Mouse (Mus musculus): ENCODE data around the gene Tmem38b. TPM values are rescaled to one million over a fixed set of nuclear protein-coding genes. Genes with fewer than 3 reads are reported as not detected.

Gene Tmem38b
- total RNA-seq (2014; rRNA removed; ENCODE audit: low replicate concordance) = 2.0 and 2.7 TPM in 2 replicates
- polyA plus RNA-seq (2015; fragmentation: Nextera tagmentation; extraction: Ambion mirVana) = 10.3 and 10.4 TPM in 2 replicates

- WGBS = under 1% methylated on average over 53 of the region's 55 CpGs
- Histone ChIP-seq H3K4me1 (ENCODE audit: control insufficient read depth, insufficient read depth) (no peaks in the 10 kb centered on the region; the same call in 1 of the 2 replicates), H3K27ac (ENCODE audit: low read depth) (peak within 1 kb of the TSS; percentile 67), H3K36me3 (replicated peaks; ENCODE audit: control insufficient read depth, insufficient read depth, low read length) (no peaks in the 10 kb centered on the region), H3K9me3 (replicated peaks; ENCODE audit: control insufficient read depth, low read length) (no peaks in the 10 kb centered on the region), H3K4me3 (ENCODE audit: low read depth, low read length) (peak within 1 kb of the TSS; percentile 97), H3K4me2 (ENCODE audit: low read depth, low read length) (peak within 1 kb of the TSS; percentile 92), H3K27me3 (ENCODE audit: control insufficient read depth, insufficient read depth, low read length) (no peaks in the 10 kb centered on the region), H3K9ac (replicated peaks; ENCODE audit: low read depth, low read length) (peak within 1 kb of the TSS; percentile 79)
- DNase-seq (ENCODE audit: low spot score) (peak; percentile 75), ATAC-seq (ENCODE audit: insufficient read depth, low read depth) (peak; percentile 95)
- TF ChIP-seq EP300 (IDR thresholded peaks at IDR 0.05; ENCODE audit: low read depth) (no peak), CTCF (IDR thresholded peaks at IDR 0.05; ENCODE audit: low read depth) (peak; percentile 24; the same call in 1 of the 2 replicates)
Observed at GRCm38 (mm10) chr4:53825821-53826605, at the start of gene Tmem38b. TSS of gene Tmem38b (plus strand) at chr4:53826045.

- ATAC-seq (ENCODE audit: insufficient read depth, low read depth) = no peak
- no peak overlapping the region for H3K27ac ChIP-seq (ENCODE audit: low read depth)
- H3K4me2 ChIP-seq (ENCODE audit: low read depth, low read length) = no peak overlapping the region
- no peak overlapping the region for H3K9ac ChIP-seq (replicated peaks; ENCODE audit: low read depth, low read length)
- no peak overlapping the region for H3K4me3 ChIP-seq (ENCODE audit: low read depth, low read length)
- TF ChIP-seq CTCF (IDR thresholded peaks at IDR 0.05; ENCODE audit: low read depth) = no peak
- no peak for TF ChIP-seq EP300 (IDR thresholded peaks at IDR 0.05; ENCODE audit: low read depth)
- no peak for DNase-seq (ENCODE audit: low spot score)
- no peaks in the 10 kb centered on the region for H3K36me3 ChIP-seq (replicated peaks; ENCODE audit: control insufficient read depth, insufficient read depth, low read length)
- H3K27me3 ChIP-seq (ENCODE audit: control insufficient read depth, insufficient read depth, low read length) = peaks cover 4% of the 10 kb centered on the region; the same call in 1 of the 2 replicates
- H3K4me1 ChIP-seq (ENCODE audit: control insufficient read depth, insufficient read depth) = peaks cover 7% of the 10 kb centered on the region; the same call in 1 of the 2 replicates
- 75% methylated on average over 4 of the region's 4 CpGs for WGBS
- no peaks in the 10 kb centered on the region for H3K9me3 ChIP-seq (replicated peaks; ENCODE audit: control insufficient read depth, low read length)
Observed at GRCm38 (mm10) chr4:53781396-53781795, 44.4 kb upstream of the Tmem38b start.

- H3K27ac ChIP-seq (ENCODE audit: low read depth) = no peak overlapping the region
- 42% methylated on average over 14 of the region's 14 CpGs for WGBS
- no peak overlapping the region for H3K9ac ChIP-seq (replicated peaks; ENCODE audit: low read depth, low read length)
- ATAC-seq (ENCODE audit: insufficient read depth, low read depth) = no peak
- no peak overlapping the region for H3K4me2 ChIP-seq (ENCODE audit: low read depth, low read length)
- H3K4me1 ChIP-seq (ENCODE audit: control insufficient read depth, insufficient read depth) = peaks cover 7% of the 10 kb centered on the region; the same call in 1 of the 2 replicates
- H3K9me3 ChIP-seq (replicated peaks; ENCODE audit: control insufficient read depth, low read length) = no peaks in the 10 kb centered on the region
- no peaks in the 10 kb centered on the region for H3K36me3 ChIP-seq (replicated peaks; ENCODE audit: control insufficient read depth, insufficient read depth, low read length)
- DNase-seq (ENCODE audit: low spot score) = no peak
- no peak for TF ChIP-seq EP300 (IDR thresholded peaks at IDR 0.05; ENCODE audit: low read depth)
- H3K4me3 ChIP-seq (ENCODE audit: low read depth, low read length) = no peak overlapping the region
- H3K27me3 ChIP-seq (ENCODE audit: control insufficient read depth, insufficient read depth, low read length) = no peaks in the 10 kb centered on the region
Observed at GRCm38 (mm10) chr4:53782216-53783070, 43.4 kb upstream of the Tmem38b start.

GRCm38 (mm10) chr4:53785746-53786398 is 40.0 kb upstream of the Tmem38b start:
- no peak overlapping the region for H3K9ac ChIP-seq (replicated peaks; ENCODE audit: low read depth, low read length)
- DNase-seq (ENCODE audit: low spot score) (no peak), ATAC-seq (ENCODE audit: insufficient read depth, low read depth) (no peak)
- H3K4me2 ChIP-seq (ENCODE audit: low read depth, low read length) = no peak overlapping the region
- no peaks in the 10 kb centered on the region for H3K4me1 ChIP-seq (ENCODE audit: control insufficient read depth, insufficient read depth)
- H3K36me3 ChIP-seq (replicated peaks; ENCODE audit: control insufficient read depth, insufficient read depth, low read length) = no peaks in the 10 kb centered on the region
- H3K27me3 ChIP-seq (ENCODE audit: control insufficient read depth, insufficient read depth, low read length) = no peaks in the 10 kb centered on the region
- no peak overlapping the region for H3K27ac ChIP-seq (ENCODE audit: low read depth)
- no peak for TF ChIP-seq CTCF (IDR thresholded peaks at IDR 0.05; ENCODE audit: low read depth)
- TF ChIP-seq EP300 (IDR thresholded peaks at IDR 0.05; ENCODE audit: low read depth) = no peak
- no peak overlapping the region for H3K4me3 ChIP-seq (ENCODE audit: low read depth, low read length)
- 69% methylated on average over 15 of the region's 15 CpGs for WGBS
- no peaks in the 10 kb centered on the region for H3K9me3 ChIP-seq (replicated peaks; ENCODE audit: control insufficient read depth, low read length)

- H3K4me2 ChIP-seq (ENCODE audit: low read depth, low read length) = no peak overlapping the region
Observed at GRCm38 (mm10) chr4:53786851-53787250, 39.0 kb upstream of the Tmem38b start.

More at GRCm38 (mm10) chr4:53786851-53787250, 39.0 kb upstream of the Tmem38b start:
- Histone ChIP-seq H3K4me3 (ENCODE audit: low read depth, low read length) (no peak overlapping the region), H3K9me3 (replicated peaks; ENCODE audit: control insufficient read depth, low read length) (no peaks in the 10 kb centered on the region), H3K4me1 (ENCODE audit: control insufficient read depth, insufficient read depth) (no peaks in the 10 kb centered on the region), H3K27me3 (ENCODE audit: control insufficient read depth, insufficient read depth, low read length) (no peaks in the 10 kb centered on the region), H3K27ac (ENCODE audit: low read depth) (no peak overlapping the region), H3K36me3 (replicated peaks; ENCODE audit: control insufficient read depth, insufficient read depth, low read length) (no peaks in the 10 kb centered on the region), H3K9ac (replicated peaks; ENCODE audit: low read depth, low read length) (no peak overlapping the region)
- no peak for ATAC-seq (ENCODE audit: insufficient read depth, low read depth)
- 68% methylated on average over 5 of the region's 5 CpGs for WGBS
- TF ChIP-seq CTCF (IDR thresholded peaks at IDR 0.05; ENCODE audit: low read depth) = no peak
- TF ChIP-seq EP300 (IDR thresholded peaks at IDR 0.05; ENCODE audit: low read depth) = no peak
- no peak for DNase-seq (ENCODE audit: low spot score)
